Mouse (Mus musculus) lung, adult 2 months (tissue): ENCODE measurements around the gene Myoz1.

Experiments used
- CTCF ChIP-seq: fragments of 200-500 bp; IDR thresholded peaks from 2 replicates; pipeline ENCODE4 v1.5.1; 2011; ENCODE audit warnings: mild to moderate bottlenecking, low read length, control low read depth; ENCODE audit not compliant: insufficient read depth
- POLR2A ChIP-seq: fragments of 200-500 bp; IDR thresholded peaks from 2 replicates; pipeline ENCODE4 v1.6.1; 2011; ENCODE audit warnings: low read depth, mild to moderate bottlenecking, control low read depth, low read length, borderline replicate concordance; ENCODE audit errors: extremely low read depth

- TF ChIP-seq CTCF (no peak), POLR2A (no peak)
Measured at GRCm38 (mm10) chr14:20689009-20689408, 32.7 kb upstream of the Myoz1 start.
